Mouse (Mus musculus) 416B (cell line): Measurements from ENCODE around the gene Zbtb17.
A peak's percentile ranks its signal among the peaks of the same experiment; 100 is the strongest.

Experiments
- DNase-seq: peaks from one replicate; pipeline ENCODE4 v3.0.0; 2011; ENCODE audit warnings: low read depth

Zbtb17 gene

DNA sequence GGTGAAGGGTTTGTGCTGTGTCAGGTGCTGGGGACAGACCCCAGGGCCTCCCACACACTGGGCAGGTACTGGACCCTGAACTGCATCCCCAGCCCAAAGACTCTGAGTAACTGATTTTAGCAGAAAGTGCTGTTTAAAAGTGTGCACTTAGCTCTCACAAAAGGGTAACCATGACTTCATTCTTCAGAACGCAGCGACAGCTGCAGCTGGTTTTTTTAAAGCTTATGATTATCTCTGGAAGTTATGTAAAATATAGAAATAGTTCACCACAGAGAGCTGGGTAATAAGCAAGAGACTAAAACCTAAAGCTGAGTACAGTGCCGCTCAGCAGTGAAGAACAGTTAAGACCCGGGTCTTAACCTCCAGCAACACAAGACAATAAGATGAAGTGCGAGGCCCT, 56.6 kb downstream of the Zbtb17 start:
- DNase-seq = no peak

GRCm38 (mm10) chr4:141502723-141503122, 58.3 kb downstream of the Zbtb17 start:
- no peak for DNase-seq

DNA sequence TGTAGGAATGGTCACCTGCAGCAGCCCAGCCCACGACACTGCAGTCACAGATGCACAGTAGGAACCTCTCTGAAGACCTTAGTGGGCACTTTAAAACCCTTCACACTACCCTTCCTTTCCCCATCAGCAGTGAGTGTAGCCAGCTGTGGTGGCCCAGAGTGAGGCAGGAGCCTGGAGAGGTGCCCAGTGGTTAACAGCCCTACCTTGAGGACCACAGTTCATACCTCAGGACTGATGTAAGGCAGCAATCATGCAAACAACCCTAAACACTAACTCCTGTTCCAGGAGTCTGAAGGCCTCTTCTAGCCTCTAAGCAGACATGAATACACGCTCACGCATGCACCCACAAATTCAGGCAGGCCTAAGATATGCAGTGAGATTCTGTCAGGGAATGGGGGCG, 60.0 kb downstream of the Zbtb17 start:
- no peak for DNase-seq

DNA sequence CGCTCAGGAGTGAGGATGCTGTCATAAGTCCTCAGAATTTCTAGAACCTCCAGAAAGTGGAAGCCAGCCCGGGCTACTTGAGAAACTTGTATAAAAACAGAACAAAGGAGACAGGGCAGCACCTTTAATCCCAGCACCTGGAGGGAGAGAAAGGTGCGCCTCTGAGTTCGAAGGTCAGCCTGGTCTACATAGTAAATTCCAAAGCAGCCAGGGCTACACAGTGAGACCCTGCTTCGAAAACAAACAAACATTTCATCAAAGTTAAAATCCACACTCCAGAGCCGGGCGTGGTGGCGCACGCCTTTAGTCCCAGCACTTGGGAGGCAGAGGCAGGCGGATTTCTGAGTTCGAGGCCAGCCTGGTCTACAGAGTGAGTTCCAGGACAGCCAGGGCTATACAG, 61.4 kb downstream of the Zbtb17 start:
- DNase-seq = no peak

- peak; percentile 89 for DNase-seq
Measured at GRCm38 (mm10) chr4:141506352-141506751, 61.9 kb downstream of the Zbtb17 start.

- peak; percentile 73 for DNase-seq
Measured at GRCm38 (mm10) chr4:141506893-141507292, 62.4 kb downstream of the Zbtb17 start.

DNA sequence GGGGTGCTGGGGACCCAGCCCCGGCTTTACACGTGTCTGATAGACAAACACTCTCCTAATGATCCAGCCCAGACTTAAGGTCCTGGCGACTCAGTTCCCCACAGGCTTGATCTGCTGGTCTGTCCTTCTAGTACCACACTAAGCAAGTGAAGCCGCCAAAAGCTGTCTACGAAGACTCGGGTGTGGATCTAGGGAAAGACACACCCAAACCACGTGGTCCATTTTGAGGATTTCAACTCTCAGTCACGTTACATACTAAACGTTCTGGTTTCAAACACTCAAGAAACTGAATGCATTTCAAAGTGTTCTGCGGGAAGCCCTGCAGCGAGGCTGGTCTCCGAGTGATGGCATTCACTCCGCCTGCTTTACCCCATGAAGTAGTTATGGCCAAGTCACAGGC, 66.0 kb downstream of the Zbtb17 start:
- no peak for DNase-seq

DNA sequence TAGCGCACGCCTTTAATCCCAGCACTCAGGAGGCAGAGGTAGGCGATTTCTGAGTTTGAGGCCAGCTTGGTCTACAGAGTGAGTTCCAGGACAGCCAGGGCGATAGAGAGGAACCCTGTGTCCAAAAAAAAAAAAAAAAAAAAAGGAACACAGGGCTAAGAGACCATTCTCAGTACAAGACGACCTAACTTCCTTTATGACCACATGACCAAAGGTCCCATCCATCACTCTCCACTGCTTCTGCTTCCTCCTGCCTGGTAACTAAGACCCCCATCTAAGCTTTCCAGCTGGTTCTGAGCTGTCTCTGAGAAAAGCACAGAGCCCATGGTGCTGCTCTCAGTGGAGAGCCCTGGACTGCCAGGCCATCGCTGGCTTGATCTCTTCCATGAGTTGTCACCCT, 67.7 kb downstream of the Zbtb17 start:
- peak; percentile 43 for DNase-seq

DNA sequence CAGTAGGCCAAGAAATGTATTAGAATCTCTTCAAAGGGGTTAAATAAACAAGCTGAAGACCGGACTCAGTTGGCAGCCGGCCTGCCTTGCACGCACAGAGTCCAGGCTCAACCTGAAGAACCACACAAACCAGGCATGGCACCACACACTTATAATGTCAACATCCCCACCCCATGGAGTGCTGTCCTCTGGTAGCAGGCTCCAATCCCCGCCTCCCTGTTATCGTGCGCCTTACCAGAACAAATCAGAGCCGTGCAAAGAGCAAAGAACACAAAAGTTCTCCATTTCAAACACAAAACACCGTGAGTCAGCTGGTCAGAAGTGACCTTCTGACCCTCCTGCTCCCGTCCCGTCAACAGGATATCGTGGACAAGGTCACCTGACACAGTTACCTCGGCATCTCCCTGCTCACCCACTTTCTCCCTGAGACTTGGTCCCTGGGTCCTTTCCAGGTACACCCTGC, 69.8 kb downstream of the Zbtb17 start:
- peak; percentile 30 for DNase-seq
